Mouse (Mus musculus): ENCODE measurements around the gene Siah1a.

DNA sequence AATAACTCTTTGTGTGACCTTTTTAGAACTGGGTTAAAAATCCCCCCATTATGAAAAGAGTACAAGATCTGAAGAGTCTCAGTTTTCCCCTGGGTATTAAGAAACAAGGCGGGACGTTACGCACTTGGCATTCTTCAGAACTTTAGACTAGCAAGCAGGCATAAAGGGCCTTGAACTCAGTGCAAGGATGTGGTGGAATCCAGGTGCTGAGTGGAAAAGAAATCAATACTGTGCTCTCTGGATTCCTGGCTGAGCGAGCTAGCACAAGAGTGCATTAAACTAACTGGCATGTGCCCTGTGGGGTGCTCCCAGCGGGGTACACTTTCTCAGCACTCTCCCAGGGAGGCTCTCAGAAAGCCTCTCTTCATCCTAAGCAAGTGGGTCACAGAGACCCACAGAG is 17.1 kb upstream of the Siah1a start:
- TF ChIP-seq EP300 (IDR thresholded peaks at IDR 0.05; ENCODE audit: low read depth) (no peak), CTCF (IDR thresholded peaks at IDR 0.05; ENCODE audit: low read depth) (no peak)
